Comparison of ENCODE assay signal across 7 mouse cellular contexts in the genomic region with DNA sequence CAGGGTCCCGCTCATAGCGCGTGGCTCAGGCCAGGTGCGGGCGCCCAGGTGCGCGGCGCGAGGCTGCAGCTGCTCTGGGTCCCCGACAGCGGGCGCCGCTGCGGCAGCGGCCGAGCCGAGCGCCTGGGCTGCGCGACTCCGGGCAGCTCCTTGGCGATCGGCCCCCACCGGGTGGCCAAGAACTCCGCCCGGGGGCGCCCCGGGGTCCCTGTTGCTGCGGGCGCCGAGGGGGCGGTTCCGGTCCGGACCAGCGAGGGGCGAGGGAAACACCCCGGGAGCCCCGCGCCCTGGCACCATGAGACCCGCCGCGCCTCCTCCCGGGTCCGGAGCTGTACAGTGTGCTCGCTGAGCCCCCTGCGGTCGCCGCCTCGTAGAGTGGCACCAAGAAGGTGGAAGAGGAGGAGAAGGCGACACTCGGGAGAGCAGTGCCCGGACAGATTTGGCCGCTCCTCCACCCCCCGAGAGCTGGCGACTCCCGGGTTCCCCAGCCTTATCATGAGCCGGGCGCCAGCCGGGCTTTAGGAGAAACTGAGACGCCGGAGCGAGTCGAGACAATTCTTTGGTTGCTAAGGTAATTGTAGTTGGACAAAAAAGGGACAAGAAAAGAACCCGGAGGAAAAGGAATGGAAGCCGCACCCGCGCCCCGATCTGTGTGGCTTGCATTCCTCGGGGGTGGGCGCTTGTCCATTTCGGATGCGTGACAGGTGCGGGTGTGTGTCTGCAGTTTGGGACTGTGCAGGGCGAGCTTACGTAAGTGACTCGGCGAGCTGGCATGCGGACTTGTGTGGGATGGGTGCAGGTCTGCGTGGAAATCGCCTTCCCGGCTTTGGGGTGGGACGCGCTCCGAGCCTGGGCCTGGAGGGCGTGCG. TPM values are rescaled to one million over a fixed set of nuclear protein-coding genes. Genes with fewer than 3 reads are reported as not detected.
DNase-seq lines count a peak whose midpoint lies in the region; ATAC-seq and TF ChIP-seq lines count a peak whose summit lies in the region.

No protein-coding gene starts in this region.

- peak overlapping the region; percentile 92 for H3K4me2 ChIP-seq in midbrain, embryonic 11.5 days
- peak overlapping the region; percentile 95 for H3K4me2 ChIP-seq in stomach, postnatal 0 days (replicated peaks; ENCODE audit: low read depth)

- peak overlapping the region; percentile 66 for H3K9ac ChIP-seq in midbrain, embryonic 11.5 days (ENCODE audit: low read length)
- H3K9ac ChIP-seq in stomach, postnatal 0 days (ENCODE audit: low read length), result peak overlapping the region; percentile 58

- H3K4me1 ChIP-seq in limb, embryonic 10.5 days, result peaks cover 15% of the 10 kb centered on the region
- H3K4me1 ChIP-seq in midbrain, embryonic 11.5 days (ENCODE audit: control insufficient read depth, insufficient read depth, low read length), result peaks cover 7% of the 10 kb centered on the region
- H3K4me1 ChIP-seq in stomach, postnatal 0 days (replicated peaks; ENCODE audit: control insufficient read depth, insufficient read depth), result no peaks in the 10 kb centered on the region

- H3K4me3 ChIP-seq in limb, embryonic 10.5 days, result peak overlapping the region; percentile 60
- peak overlapping the region; percentile 65 for H3K4me3 ChIP-seq in midbrain, embryonic 11.5 days (ENCODE audit: low read depth, low read length)
- H3K4me3 ChIP-seq in stomach, postnatal 0 days (ENCODE audit: low read depth, low read length), result peak overlapping the region; percentile 56

- peak overlapping the region; percentile 19 for H3K27ac ChIP-seq in limb, embryonic 10.5 days
- H3K27ac ChIP-seq in midbrain, embryonic 11.5 days (ENCODE audit: low read depth, low read length), result no peak overlapping the region
- no peak overlapping the region for H3K27ac ChIP-seq in stomach, postnatal 0 days (replicated peaks)

- ATAC-seq in midbrain, embryonic 11.5 days (ENCODE audit: low FRiP score), result peak; percentile 82
- peak; percentile 73 for ATAC-seq in stomach, postnatal 0 days (ENCODE audit: low FRiP score, low TSS enrichment)

- 1% methylated on average over 86 of the region's 86 CpGs for WGBS in limb, embryonic 10.5 days
- WGBS in midbrain, embryonic 11.5 days, result under 1% methylated on average over 80 of the region's 86 CpGs
- 2% methylated on average over 52 of the region's 86 CpGs for WGBS in stomach, postnatal 0 days

- no peak for TF ChIP-seq EP300 in stomach, postnatal 0 days (optimal IDR thresholded peaks at IDR 0.05)

- no peaks in the 10 kb centered on the region for H3K36me3 ChIP-seq in limb, embryonic 10.5 days
- H3K36me3 ChIP-seq in midbrain, embryonic 11.5 days (ENCODE audit: control insufficient read depth, insufficient read depth, low read length), result no peaks in the 10 kb centered on the region
- H3K36me3 ChIP-seq in stomach, postnatal 0 days (ENCODE audit: control insufficient read depth, insufficient read depth, low read length), result no peaks in the 10 kb centered on the region

- H3K9me3 ChIP-seq in limb, embryonic 10.5 days (replicated peaks), result no peaks in the 10 kb centered on the region
- no peaks in the 10 kb centered on the region for H3K9me3 ChIP-seq in midbrain, embryonic 11.5 days (ENCODE audit: control insufficient read depth, low read length)
- no peaks in the 10 kb centered on the region for H3K9me3 ChIP-seq in stomach, postnatal 0 days (ENCODE audit: control insufficient read depth, low read length)

- peak; percentile 42 for DNase-seq in adrenal gland, postnatal 14 days
- peak; percentile 51 for DNase-seq in embryo, embryonic 9.5 days (ENCODE audit: extremely low spot score)
- peak; percentile 8 to 39 for DNase-seq in heart, adult 9 months (ENCODE audit: low spot score in 2 of 2)
- peak; percentile 18 to 31 for DNase-seq in kidney, adult 8-10 months
- DNase-seq in limb, embryonic 10.5 days (ENCODE audit: low spot score), result peak; percentile 68
- DNase-seq in midbrain, embryonic 11.5 days (ENCODE audit: low spot score, missing footprints), result peak; percentile 94
- peak; percentile 65 for DNase-seq in stomach, postnatal 0 days (ENCODE audit: low spot score)

- peaks cover 59% of the 10 kb centered on the region for H3K27me3 ChIP-seq in limb, embryonic 10.5 days (ENCODE audit: low read depth, poor library complexity, severe bottlenecking)
- peaks cover 26% of the 10 kb centered on the region for H3K27me3 ChIP-seq in midbrain, embryonic 11.5 days (ENCODE audit: control insufficient read depth, insufficient read depth, low read length)
- H3K27me3 ChIP-seq in stomach, postnatal 0 days (ENCODE audit: control insufficient read depth, insufficient read depth, low read length), result no peaks in the 10 kb centered on the region; the same call in 1 of the 2 replicates

- TF ChIP-seq CTCF in stomach, postnatal 0 days (IDR thresholded peaks at IDR 0.05; ENCODE audit: low read depth), result peak; percentile 48

RNA-seq across cellular contexts. Expression of a gene that starts 29.0 kb away (rescaled TPM):
- total RNA-seq in adrenal gland, postnatal 14 days (2021), result 2.1 and 2.6 TPM in 2 replicates
- polyA plus RNA-seq in limb, embryonic 10.5 days (2016; fragmentation: Nextera tagmentation; extraction: Ambion mirVana), result 0.09 TPM in 1 of 2 replicates, not detected in the other
- 0.47 and 0.64 TPM in 2 replicates for polyA plus RNA-seq in midbrain, embryonic 11.5 days (2014; fragmentation: Nextera tagmentation; extraction: Ambion mirVana)
- 1.3 and 1.5 TPM in 2 replicates for polyA plus RNA-seq in stomach, postnatal 0 days (2015; fragmentation: Nextera tagmentation; extraction: Ambion mirVana)

Comparison
In these comparisons a context has a peak if more than half of its experiments do, and no peak if none do; other contexts are left out.
1. DNase-seq: peak in every context shown above with its lines; median percentile 94 in midbrain, embryonic 11.5 days; 68 in limb, embryonic 10.5 days; 65 in stomach, postnatal 0 days; 51 in embryo, embryonic 9.5 days; 42 in adrenal gland, postnatal 14 days; 24 in kidney, adult 8-10 months; 24 in heart, adult 9 months.